Mouse (Mus musculus) granulocyte monocyte progenitor cell, adult 5-6 weeks (primary cell): ENCODE measurements at regions not wholly inside any gene's neighbourhood (a gene's known extent, or its start where the extent isn't known, plus 50 kb on each side); places are given as distances from the start of the nearest gene placed in this dataset.

ENCODE experiments used
- ATAC-seq: replicated peaks from 2 replicates; pipeline ENCODE4 v1.8.0; 2016; ENCODE audit warnings: mild to moderate bottlenecking, moderate TSS enrichment, inconsistent platforms; ENCODE audit not compliant: poor library complexity, severe bottlenecking

DNA sequence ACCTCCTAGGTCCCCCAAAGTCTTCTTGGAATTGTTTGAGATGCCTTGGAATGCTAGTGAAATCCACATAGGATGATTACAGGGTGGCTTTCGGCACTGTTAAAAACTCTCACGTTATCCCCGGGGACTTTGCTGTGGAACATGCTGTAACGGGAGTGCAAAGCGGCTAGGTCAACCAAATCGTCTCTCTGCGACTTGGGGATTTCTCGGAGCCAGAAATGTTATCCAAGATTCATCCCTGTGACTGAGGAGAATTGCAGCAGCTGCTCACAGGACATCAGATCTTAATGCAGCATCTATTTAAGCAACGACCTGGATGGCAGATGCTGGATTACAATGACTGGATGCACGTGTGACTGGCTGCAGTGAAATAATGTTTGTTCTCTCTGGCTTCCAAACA, 470.7 kb upstream of the Mpdz start:
- ATAC-seq: no peak

GRCm38 (mm10) chr4:81912653-81913052, 470.0 kb upstream of the Mpdz start:
- no peak for ATAC-seq

DNA sequence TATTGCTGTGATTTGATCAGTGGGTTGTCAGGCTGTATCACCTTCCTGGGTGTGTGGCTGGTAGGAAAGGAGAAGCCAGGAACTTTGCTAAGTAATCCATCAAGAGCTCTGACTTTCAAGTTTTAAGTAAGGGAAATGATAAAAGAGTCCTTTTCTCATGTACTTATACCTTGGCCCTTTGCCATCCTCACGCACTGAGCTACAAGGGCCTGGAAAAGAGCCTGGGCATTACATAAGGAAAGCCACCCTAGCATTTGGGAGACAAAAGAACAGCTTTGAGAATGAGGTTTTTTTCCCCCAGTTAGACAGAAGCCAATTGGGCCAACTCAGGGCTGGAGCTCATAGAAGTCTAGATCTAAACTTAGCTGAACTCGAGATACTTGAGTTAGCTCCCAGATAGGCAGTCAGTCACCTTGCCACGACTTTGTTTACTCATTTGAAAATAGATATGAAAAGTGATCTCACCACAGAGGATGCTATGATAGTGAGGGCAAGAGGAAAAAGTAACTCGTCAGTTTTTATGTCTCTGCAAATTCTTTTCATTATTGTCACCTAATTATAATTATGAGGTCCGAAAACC, 457.4 kb upstream of the Mpdz start:
- ATAC-seq: no peak

DNA sequence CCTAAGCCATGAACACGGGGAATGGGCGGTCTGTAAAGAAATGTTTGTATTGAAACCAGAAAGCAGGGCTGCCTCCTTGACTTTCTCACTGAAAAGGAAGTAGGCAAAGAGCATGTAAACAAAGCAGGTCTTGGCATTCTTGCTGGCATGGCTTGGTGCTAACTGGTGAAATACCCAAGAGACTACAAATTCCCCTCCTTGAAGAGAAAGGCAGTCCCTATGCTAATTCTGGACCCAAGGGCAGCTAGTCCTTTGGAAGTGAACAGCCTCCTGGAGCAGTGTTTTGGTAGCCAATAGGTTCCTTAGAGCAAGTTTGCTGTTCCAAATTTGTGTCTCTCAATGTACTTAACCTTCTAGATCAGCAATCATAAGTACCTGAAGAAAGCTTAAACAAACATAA, 456.0 kb upstream of the Mpdz start:
- no peak for ATAC-seq

- ATAC-seq: no peak
These were observed 454.8 kb upstream of the Mpdz start for GRCm38 (mm10) chr4:81897451-81897850.

DNA sequence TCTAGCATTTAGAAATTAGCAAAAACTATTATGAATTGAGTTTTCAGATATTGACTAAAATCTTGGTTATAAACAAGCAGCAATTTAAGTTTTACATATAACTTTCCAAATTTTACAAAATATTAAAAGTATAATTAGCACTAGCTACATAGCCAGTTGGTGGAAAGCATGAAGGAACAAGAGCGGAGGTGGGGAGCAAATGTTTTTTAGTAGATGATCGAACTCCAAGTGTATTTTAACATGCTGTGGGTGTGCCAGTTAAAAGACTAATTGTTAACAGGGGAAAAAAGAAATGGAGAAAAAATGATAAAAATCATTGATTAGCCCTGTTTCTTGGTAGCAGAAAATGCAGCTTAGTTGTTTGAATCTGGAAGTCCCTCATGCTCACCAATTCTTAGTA, 426.3 kb upstream of the Mpdz start:
- no peak for ATAC-seq

- no peak for ATAC-seq
These were observed 399.3 kb upstream of the Mpdz start for GRCm38 (mm10) chr4:81841642-81842494.

GRCm38 (mm10) chr4:81829972-81830371, 387.4 kb upstream of the Mpdz start:
- ATAC-seq: no peak

GRCm38 (mm10) chr4:81827453-81827852, 384.8 kb upstream of the Mpdz start:
- ATAC-seq: no peak

- no peak for ATAC-seq
These were observed 383.4 kb upstream of the Mpdz start for GRCm38 (mm10) chr4:81825966-81826365.

DNA sequence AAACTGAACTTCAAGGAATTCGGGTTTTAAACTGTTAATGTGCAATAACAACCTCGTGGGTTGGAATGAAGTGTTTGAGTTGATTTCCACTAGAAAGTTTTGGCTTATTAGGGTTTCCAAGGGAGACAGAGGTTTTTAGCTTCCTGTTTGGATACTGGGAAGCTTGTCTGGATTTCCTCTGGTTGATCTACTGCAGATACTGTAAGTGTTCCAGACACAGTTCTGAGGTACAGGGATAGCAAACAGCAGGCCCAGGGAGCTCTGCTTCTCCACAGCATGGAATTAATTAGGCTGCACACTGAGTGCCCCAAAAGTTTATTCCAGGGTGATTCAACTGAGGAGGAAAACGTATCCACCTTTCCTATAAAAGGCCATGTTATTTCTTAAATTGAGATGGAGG, 381.0 kb upstream of the Mpdz start:
- ATAC-seq: no peak

GRCm38 (mm10) chr4:81789274-81789673, 346.7 kb upstream of the Mpdz start:
- no peak for ATAC-seq

- no peak for ATAC-seq
These were observed 346.0 kb upstream of the Mpdz start for GRCm38 (mm10) chr4:81788636-81789035.

DNA sequence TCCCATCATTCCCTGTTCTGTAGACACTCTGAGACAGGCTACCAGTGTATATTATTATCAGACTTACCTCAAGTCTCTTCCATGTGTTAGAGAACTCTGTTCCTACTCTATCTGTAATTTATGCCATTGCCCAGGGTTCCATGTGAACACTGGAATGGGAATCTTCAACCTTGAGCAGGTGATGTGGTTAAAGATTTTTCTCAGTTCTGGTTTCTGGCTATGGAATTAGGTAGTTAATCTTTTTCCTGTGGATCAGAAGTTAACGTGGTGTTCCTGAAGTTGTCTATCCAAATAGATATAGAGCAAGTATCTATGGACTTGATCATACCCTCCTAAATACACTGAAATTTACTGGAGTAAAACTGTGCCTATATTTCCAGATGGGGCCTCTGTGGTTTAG, 339.4 kb upstream of the Mpdz start:
- ATAC-seq: no peak

DNA sequence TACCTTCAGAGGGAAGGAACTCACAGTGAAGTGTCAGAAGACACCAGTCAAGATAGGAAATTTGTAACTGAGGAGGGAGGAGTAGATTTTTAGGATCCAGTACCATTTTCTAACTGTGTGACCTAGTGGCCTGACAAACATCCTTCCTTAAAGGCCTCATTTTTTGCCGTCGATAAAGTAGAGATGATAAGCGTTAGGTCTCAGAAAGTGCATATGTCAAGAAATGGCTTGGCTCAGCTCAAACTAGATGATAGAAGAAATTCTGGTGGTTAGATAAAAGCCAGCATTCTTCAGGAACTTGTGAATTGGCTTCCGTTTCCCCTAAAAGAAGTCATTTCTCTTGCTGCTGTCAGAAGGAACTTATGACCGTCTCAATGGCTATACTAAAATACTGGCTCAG, 324.1 kb upstream of the Mpdz start:
- ATAC-seq: no peak

- no peak for ATAC-seq
These were observed 321.6 kb upstream of the Mpdz start for GRCm38 (mm10) chr4:81764026-81764867.

DNA sequence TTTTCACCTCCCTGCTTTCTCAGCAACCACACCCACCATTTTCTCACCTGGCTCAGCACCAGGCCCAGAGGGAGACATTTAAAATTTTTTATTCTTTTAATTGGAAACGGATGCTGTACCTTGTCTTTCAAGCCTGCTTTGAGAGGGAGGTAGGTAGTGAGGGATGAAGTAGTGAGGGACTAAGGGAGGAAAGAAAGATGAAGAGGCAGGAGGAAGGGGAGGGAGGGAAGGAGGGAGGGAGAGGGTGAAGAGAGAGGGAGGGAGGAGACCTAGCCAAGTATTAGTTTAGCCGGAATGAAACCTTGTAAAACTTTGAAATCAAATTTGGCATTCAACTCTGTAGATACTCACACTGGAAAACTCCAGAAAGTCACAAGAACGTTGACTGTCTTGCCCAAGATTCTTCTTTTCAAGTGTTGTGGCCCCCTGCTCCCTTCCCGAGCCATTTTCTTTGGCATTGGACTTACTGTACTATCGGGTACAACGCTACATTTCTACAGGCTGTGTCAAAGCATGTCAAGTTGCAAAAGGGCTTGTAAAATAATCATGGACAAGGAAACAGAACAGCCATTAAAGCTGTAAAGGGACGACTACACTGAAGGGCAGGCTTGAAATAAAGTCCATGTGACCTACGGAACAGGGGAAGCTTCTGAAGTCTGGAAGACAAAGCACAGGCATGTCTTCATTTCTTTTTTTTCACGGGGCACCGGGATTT, 320.9 kb upstream of the Mpdz start:
- ATAC-seq: no peak

GRCm38 (mm10) chr4:81762592-81763229, 320.1 kb upstream of the Mpdz start:
- ATAC-seq: no peak

- no peak for ATAC-seq
These were observed 315.3 kb upstream of the Mpdz start for GRCm38 (mm10) chr4:81757905-81758304.
